In the genomic region with DNA sequence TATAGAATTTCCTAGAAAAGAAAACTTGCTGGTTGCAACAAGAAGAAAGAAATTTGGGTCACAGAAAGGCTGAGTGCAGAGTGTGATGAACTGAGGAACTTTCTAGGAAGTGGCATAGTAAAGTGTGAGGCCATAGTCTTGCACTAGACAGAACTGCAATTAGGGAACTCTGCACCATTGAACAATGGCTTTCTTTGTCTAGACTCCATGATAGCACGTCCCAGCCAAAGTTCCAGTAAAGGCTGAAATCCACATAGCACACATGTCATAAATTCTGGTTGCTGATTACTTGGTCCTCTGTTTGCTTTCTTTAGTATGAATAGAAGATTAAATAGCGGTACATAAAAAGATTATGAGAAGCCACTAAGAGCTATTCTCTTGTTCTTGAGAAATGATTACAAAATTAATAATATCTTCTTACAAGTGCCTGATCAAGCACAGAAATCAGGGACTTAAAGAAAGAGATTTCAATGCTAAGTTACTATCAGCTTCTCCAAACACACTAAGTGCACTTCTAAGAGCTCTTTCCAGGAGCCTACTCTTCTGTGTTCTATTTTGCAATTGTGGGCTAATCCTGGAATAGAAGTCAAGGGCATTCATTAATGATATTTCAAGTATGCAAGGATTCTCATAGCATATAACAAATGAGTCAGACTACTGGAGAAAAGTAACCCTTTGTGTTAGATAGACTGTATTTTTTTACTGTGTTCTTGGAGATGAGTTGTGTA, we compare ENCODE assay signal across 24 mouse cellular contexts.
A peak's percentile ranks its signal among the peaks of the same experiment; 100 is the strongest.
DNase-seq lines count a peak whose midpoint lies in the region; ATAC-seq and TF ChIP-seq lines count a peak whose summit lies in the region.
"Had no signal": no experiment of that assay in that cellular context is flagged by ENCODE, and none has a peak within 500 bp of the region (broad histone marks: within the 10 kb centered on the region; RNA-seq: fewer than 3 reads in every experiment).

No protein-coding gene starts in this region.

- no peaks in the 10 kb centered on the region for H3K4me1 ChIP-seq in lung, postnatal 0 days (ENCODE audit: insufficient read depth, low read depth, low read length)
- no peaks in the 10 kb centered on the region for H3K4me1 ChIP-seq in intestine, embryonic 15.5 days (replicated peaks)
- no peaks in the 10 kb centered on the region for H3K4me1 ChIP-seq in hindbrain, embryonic 12.5 days
- H3K4me1 ChIP-seq: embryonic facial prominence, embryonic 10.5 days; heart, embryonic 12.5 days; hindbrain, embryonic 10.5 days had no signal

- intact Hi-C loops in left cerebral cortex, postnatal 36 days (cut with DNase I), result no loop called here

- peak; percentile 86 for ATAC-seq in lung, postnatal 0 days
- ATAC-seq in intestine, embryonic 15.5 days, result peak; percentile 95
- ATAC-seq in hindbrain, embryonic 12.5 days (ENCODE audit: low FRiP score), result no peak
- ATAC-seq: forebrain, postnatal 0 days; midbrain, embryonic 16.5 days had no signal

- H3K27ac ChIP-seq in lung, postnatal 0 days (ENCODE audit: low read length), result no peak overlapping the region
- no peak overlapping the region for H3K27ac ChIP-seq in intestine, embryonic 15.5 days
- no peak overlapping the region for H3K27ac ChIP-seq in hindbrain, embryonic 12.5 days
- H3K27ac ChIP-seq: embryonic facial prominence, embryonic 10.5 days; hindbrain, embryonic 10.5 days had no signal

- TF ChIP-seq CTCF in lung, postnatal 0 days (IDR thresholded peaks at IDR 0.05), result no peak

- no peaks in the 10 kb centered on the region for H3K9me3 ChIP-seq in lung, postnatal 0 days (ENCODE audit: low read length)
- no peaks in the 10 kb centered on the region for H3K9me3 ChIP-seq in intestine, embryonic 15.5 days
- no peaks in the 10 kb centered on the region for H3K9me3 ChIP-seq in hindbrain, embryonic 12.5 days (replicated peaks)
- H3K9me3 ChIP-seq: embryonic facial prominence, embryonic 10.5 days; G1E; heart, embryonic 12.5 days; hindbrain, embryonic 10.5 days had no signal

- no peaks in the 10 kb centered on the region for H3K27me3 ChIP-seq in lung, postnatal 0 days (replicated peaks; ENCODE audit: insufficient read depth, low read length)
- H3K27me3 ChIP-seq in intestine, embryonic 15.5 days (replicated peaks), result no peaks in the 10 kb centered on the region
- no peaks in the 10 kb centered on the region for H3K27me3 ChIP-seq in hindbrain, embryonic 12.5 days
- H3K27me3 ChIP-seq: CH12.LX; heart, embryonic 12.5 days had no signal

- H3K9ac ChIP-seq in lung, postnatal 0 days (replicated peaks; ENCODE audit: low read depth), result no peak overlapping the region
- H3K9ac ChIP-seq in intestine, embryonic 15.5 days, result no peak overlapping the region
- no peak overlapping the region for H3K9ac ChIP-seq in hindbrain, embryonic 12.5 days
- H3K9ac ChIP-seq: forebrain, postnatal 0 days; heart, embryonic 12.5 days had no signal

- no peak overlapping the region for H3K4me3 ChIP-seq in lung, postnatal 0 days (ENCODE audit: low read depth, low read length)
- no peak overlapping the region for H3K4me3 ChIP-seq in intestine, embryonic 15.5 days (replicated peaks)
- H3K4me3 ChIP-seq in hindbrain, embryonic 12.5 days, result no peak overlapping the region
- H3K4me3 ChIP-seq: embryonic facial prominence, embryonic 10.5 days; heart, embryonic 12.5 days; hindbrain, embryonic 10.5 days had no signal

- WGBS in lung, postnatal 0 days, result 48% methylated on average over 2 of the region's 2 CpGs
- whole genome bisulfite sequencing in intestine, embryonic 15.5 days, result 55% methylated on average over 2 of the region's 2 CpGs
- WGBS in hindbrain, embryonic 12.5 days, result 57% methylated on average over 2 of the region's 2 CpGs

- H3K36me3 ChIP-seq in lung, postnatal 0 days (ENCODE audit: insufficient read depth, low read length), result no peaks in the 10 kb centered on the region
- H3K36me3 ChIP-seq in intestine, embryonic 15.5 days, result no peaks in the 10 kb centered on the region
- H3K36me3 ChIP-seq in hindbrain, embryonic 12.5 days, result no peaks in the 10 kb centered on the region
- H3K36me3 ChIP-seq: embryonic facial prominence, embryonic 10.5 days; G1E; heart, embryonic 12.5 days; hindbrain, embryonic 10.5 days had no signal

- no peak overlapping the region for H3K4me2 ChIP-seq in lung, postnatal 0 days (replicated peaks; ENCODE audit: low read depth, low read length)
- H3K4me2 ChIP-seq in intestine, embryonic 15.5 days (replicated peaks), result no peak overlapping the region
- H3K4me2 ChIP-seq in hindbrain, embryonic 12.5 days (replicated peaks), result no peak overlapping the region
- H3K4me2 ChIP-seq: heart, embryonic 12.5 days had no signal

- peak; percentile 77 for TF ChIP-seq EP300 in lung, postnatal 0 days (IDR thresholded peaks at IDR 0.05)

- DNase-seq in lung, postnatal 0 days (ENCODE audit: low spot score), result peak; percentile 67
- DNase-seq in lung, postnatal 10 days, result no peak
- DNase-seq in retina, postnatal 1 day, result peak; percentile 84
- DNase-seq in layer of hippocampus, postnatal 14 days (ENCODE audit: low spot score in 2 of 2), result no peak
- DNase-seq in left cerebral cortex, postnatal 36 days (ENCODE audit: low spot score in 2 of 2), result no peak
- DNase-seq: adrenal gland, adult 2 months; B cell, adult 2 months; cerebellum, adult 11-12 months; cerebellum, postnatal 10 days; forebrain, postnatal 0 days; gastrocnemius, postnatal 14 days; heart, adult 18-20 months; heart, postnatal 10 days; kidney, adult 8-10 months; kidney, postnatal 10 days; thymus, postnatal 14 days had no signal

Comparison
In these comparisons a context has a peak if more than half of its experiments do, and no peak if none do; other contexts are left out.
1. DNase-seq: peak in lung, postnatal 0 days (single experiment) and retina, postnatal 1 day (single experiment); none in lung, postnatal 10 days (single experiment), layer of hippocampus, postnatal 14 days (0 of 2) and left cerebral cortex, postnatal 36 days (0 of 2).